Mouse (Mus musculus) CH12.LX (cell line): ENCODE results near the gene Akt3.

ENCODE experiments used
- CTCF ChIP-seq, 2 experiments: IDR thresholded peaks in 1 of 2; conservative IDR thresholded peaks in 1 of 2; 2 replicates each; pipeline ENCODE4 v1.5.1; 2011 to 2012; ENCODE audit warnings: low read depth in 2 of 2, low read length in 2 of 2, improper control_type of control experiment in 1 of 2, inconsistent platforms in 1 of 2, mild to moderate bottlenecking in 1 of 2, moderate library complexity in 1 of 2
- IRF4 ChIP-seq: IDR thresholded peaks from 2 replicates; pipeline ENCODE4 v1.6.1; 2014; ENCODE audit warnings: low read depth, mild to moderate bottlenecking, inconsistent platforms, low read length, improper control_type of control experiment

DNA sequence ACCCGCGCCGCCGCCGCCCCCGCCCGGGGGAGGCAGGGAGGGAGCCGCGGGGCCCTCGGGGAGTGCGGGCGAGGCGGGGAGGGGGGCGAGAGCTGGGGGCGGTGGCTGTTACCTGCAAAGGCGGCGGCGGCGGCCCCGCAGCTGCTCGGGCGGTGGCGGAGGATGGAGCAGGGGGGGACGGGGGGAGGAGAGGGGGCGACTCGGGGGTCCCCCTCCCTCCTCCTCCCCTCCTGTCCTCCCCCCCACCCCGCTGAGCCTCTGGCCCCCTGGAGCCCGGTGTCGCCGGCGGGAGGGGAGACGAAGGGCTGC is at the start of gene Akt3:
- TF ChIP-seq CTCF (conservative IDR thresholded peaks at IDR 0.05 in 1 of 2, IDR thresholded peaks at IDR 0.05 in 1 of 2; ENCODE audit: low read depth in 2 of 2, low read length in 2 of 2) (no peak), IRF4 (no peak)
